ENCODE assay signal across 9 mouse cellular contexts in genomic region chr11:70334477-70334876, GRCm38 (mm10). TPM values are rescaled to one million over a fixed set of nuclear protein-coding genes. Genes with fewer than 3 reads are reported as not detected.
DNase-seq lines count a peak whose midpoint lies in the region; ATAC-seq and TF ChIP-seq lines count a peak whose summit lies in the region.
"Had no signal": no experiment of that assay in that cellular context is flagged by ENCODE, and none has a peak within 500 bp of the region (broad histone marks: within the 10 kb centered on the region; RNA-seq: fewer than 3 reads in every experiment).

No protein-coding gene starts in this region.

- no peak overlapping the region for H3K27ac ChIP-seq in heart, embryonic 12.5 days (ENCODE audit: poor library complexity, severe bottlenecking)
- no peak overlapping the region for H3K27ac ChIP-seq in left cerebral cortex, adult 2 months

- peak; percentile 67 to 81 for DNase-seq in heart, postnatal 14 days
- peak; percentile 35 for DNase-seq in G1E (ENCODE audit: low spot score)
- DNase-seq in c-Kit-positive CD71-positive TER-119-negative erythroid progenitor cells, embryonic 14.5 days (ENCODE audit: low read depth) = peak; percentile 27
- DNase-seq in gastrocnemius, postnatal 10 days = peak; percentile 76
- DNase-seq in left cerebral cortex, adult 2 months (ENCODE audit: extremely low spot score in 1 of 2, low spot score in 2 of 2) = peak; percentile 32 to 64
- peak; percentile 76 for DNase-seq in thymus, postnatal 0 days (ENCODE audit: low spot score)

- WGBS in heart, embryonic 12.5 days = 27% methylated on average over 4 of the region's 4 CpGs

- H3K4me1 ChIP-seq in heart, embryonic 12.5 days (replicated peaks) = no peaks in the 10 kb centered on the region
- 0 out of 2 replicates have a peak, but pooled peaks cover 2% of the 10 kb centered on the region for H3K4me1 ChIP-seq in G1E (ENCODE audit: insufficient read depth, low read depth, low read length)

- no peak for ATAC-seq in heart, embryonic 12.5 days (ENCODE audit: insufficient number of reproducible peaks, low FRiP score)
- no peak for ATAC-seq in G1E (ENCODE audit: extremely low read depth, insufficient number of reproducible peaks, low FRiP score, poor library complexity, severe bottlenecking)
- ATAC-seq in monocyte, adult 5-6 weeks (replicated peaks; ENCODE audit: insufficient number of reproducible peaks, low FRiP score, low TSS enrichment, poor library complexity, severe bottlenecking) = peak; percentile 63; the same call in 1 of the 2 replicates

- H3K36me3 ChIP-seq in heart, embryonic 12.5 days = no peaks in the 10 kb centered on the region
- H3K36me3 ChIP-seq in G1E (replicated peaks) = no peaks in the 10 kb centered on the region

- no peak overlapping the region for H3K9ac ChIP-seq in heart, embryonic 12.5 days

- H3K4me3 ChIP-seq in heart, embryonic 12.5 days = no peak overlapping the region
- H3K4me3 ChIP-seq in G1E (ENCODE audit: low read depth, low read length) = no peak overlapping the region
- H3K4me3 ChIP-seq in left cerebral cortex, adult 2 months = no peak overlapping the region

- peaks cover 10% of the 10 kb centered on the region; the same call in 1 of the 2 replicates for H3K27me3 ChIP-seq in heart, embryonic 12.5 days (replicated peaks)
- H3K27me3 ChIP-seq in G1E (ENCODE audit: insufficient read depth, low read length) = peaks cover 18% of the 10 kb centered on the region

- H3K4me2 ChIP-seq in heart, embryonic 12.5 days = no peak overlapping the region

- intact Hi-C loops in heart, postnatal 14 days (cut with DNase I) = no loop called here
- intact Hi-C loops in left cerebral cortex, adult 2 months (cut with DNase I) = no loop called here

- TF ChIP-seq CTCF in G1E (IDR thresholded peaks at IDR 0.05; ENCODE audit: low read depth, low read length) = peak; percentile 47
- peak; percentile 77 for TF ChIP-seq CTCF in left cerebral cortex, adult 2 months (IDR thresholded peaks at IDR 0.05)

- no peaks in the 10 kb centered on the region for H3K9me3 ChIP-seq in heart, embryonic 12.5 days (replicated peaks)
- no peaks in the 10 kb centered on the region for H3K9me3 ChIP-seq in G1E (replicated peaks)

RNA-seq across cellular contexts. Expression of gene Alox12e, which starts 12.0 kb away (rescaled TPM):
- total RNA-seq in heart, postnatal 14 days (2021) = under 1 TPM; 0.14 to 0.44 TPM
- polyA plus RNA-seq in heart, embryonic 12.5 days (2016; fragmentation: Nextera tagmentation; extraction: Ambion mirVana) = not detected in 2 replicates
- total RNA-seq in G1E (2014; fragmentation: Nextera tagmentation) (not detected in 2 replicates), G1E (2017) (0.16 TPM in 1 of 2 replicates, not detected in the other)
- polyA plus RNA-seq in G1E (2012) = not detected in 2 replicates
- total RNA-seq in gastrocnemius, postnatal 10 days (2021) = not detected
- total RNA-seq in left cerebral cortex, adult 2 months (2021) = under 1 TPM in 1 of 2 experiments, not detected in 1; 0.33 TPM
- total RNA-seq in monocyte, adult 5-6 weeks (2017) = 2.5 TPM in 1 of 3 replicates, not detected in the others
- 30.8 and 37.8 TPM in 2 replicates for polyA plus RNA-seq in thymus, postnatal 0 days (2015; fragmentation: Nextera tagmentation; extraction: Ambion mirVana)
- polyA plus RNA-seq: neural tube, embryonic 14.5 days had no signal

RNA-seq across cellular contexts. Expression of gene Alox15, which starts 17.4 kb away (rescaled TPM):
- total RNA-seq in heart, postnatal 14 days (2021) = 1 to 10 TPM; 5.2 to 8.1 TPM
- polyA plus RNA-seq in heart, embryonic 12.5 days (2016; fragmentation: Nextera tagmentation; extraction: Ambion mirVana) = 0.06 TPM in 1 of 2 replicates, not detected in the other
- total RNA-seq in G1E (2014; fragmentation: Nextera tagmentation) = not detected in 2 replicates
- total RNA-seq in G1E (2017) = not detected in 2 replicates
- polyA plus RNA-seq in G1E (2012) = not detected in 2 replicates
- under 1 TPM in 1 of 2 experiments, not detected in 1; 0.52 TPM for total RNA-seq in gastrocnemius, postnatal 10 days (2021)
- total RNA-seq in left cerebral cortex, adult 2 months (2021) = not detected
- total RNA-seq in monocyte, adult 5-6 weeks (2017) = 1.6 to 43.2 TPM (median 41.4 TPM) in 3 replicates
- 5.2 and 5.9 TPM in 2 replicates for polyA plus RNA-seq in thymus, postnatal 0 days (2015; fragmentation: Nextera tagmentation; extraction: Ambion mirVana)
- polyA plus RNA-seq: neural tube, embryonic 14.5 days had no signal
